Mouse (Mus musculus) heart, adult 2 months (tissue): ENCODE measurements around the gene Lingo3. TPM values are rescaled to one million over a fixed set of nuclear protein-coding genes. Genes with fewer than 3 reads are reported as not detected.

Source experiments
- DNase-seq, 2 experiments: peaks; one replicate each; pipeline ENCODE4 v3.0.0; 2021
- H3K27ac ChIP-seq: fragments of 200-600 bp; 2 replicates; pipeline ENCODE4 v1.8.1; 2022
- H3K27me3 ChIP-seq: fragments of 200-500 bp; 2 replicates; pipeline ENCODE4 v1.6.1; 2012; ENCODE audit warnings: mild to moderate bottlenecking, low read length, inconsistent platforms, mixed read lengths; ENCODE audit not compliant: control insufficient read depth, insufficient read depth
- H3K36me3 ChIP-seq: fragments of 200-500 bp; 2 replicates; pipeline ENCODE4 v1.6.1; 2012; ENCODE audit warnings: low read length, inconsistent platforms; ENCODE audit not compliant: control insufficient read depth, insufficient read depth
- H3K4me1 ChIP-seq: fragments of 200-500 bp; 2 replicates; pipeline ENCODE4 v1.6.1; 2011; ENCODE audit warnings: low read length; ENCODE audit not compliant: control insufficient read depth, insufficient read depth
- H3K4me3 ChIP-seq: fragments of 200-600 bp; 2 replicates; pipeline ENCODE4 v1.8.1; 2022
- H3K79me2 ChIP-seq: fragments of 200-500 bp; replicated peaks from 2 replicates; pipeline ENCODE4 v1.6.1; 2012; ENCODE audit warnings: mild to moderate bottlenecking, inconsistent platforms, low read length, moderate library complexity, mixed read lengths; ENCODE audit not compliant: control insufficient read depth, insufficient read depth
- H3K9ac ChIP-seq: fragments of 200-500 bp; 2 replicates; pipeline ENCODE4 v1.6.1; 2012; ENCODE audit warnings: low read depth, mild to moderate bottlenecking, control low read depth, inconsistent platforms, low read length, mixed read lengths
- CTCF ChIP-seq: fragments of 200-600 bp; IDR thresholded peaks from 2 replicates; pipeline ENCODE4 v1.8.1; 2022; ENCODE audit warnings: antibody characterized with exemption, mild to moderate bottlenecking, moderate library complexity
- EP300 ChIP-seq: fragments of 200-500 bp; IDR thresholded peaks from 2 replicates; pipeline ENCODE4 v1.6.1; 2011; ENCODE audit warnings: low read depth, low read length, control low read depth; ENCODE audit not compliant: insufficient read depth
- POLR2A ChIP-seq: fragments of 200-500 bp; IDR thresholded peaks from 2 replicates; pipeline ENCODE4 v1.6.1; 2011; ENCODE audit warnings: mild to moderate bottlenecking, low read depth, low read length, control low read depth; ENCODE audit not compliant: insufficient read depth
- WGBS: fragments of 180-500 bp; shearing (Covaris S2); methylation state at CpG from one replicate; pipeline ENCODE4 v1.1.7; 2018; 5-methylcytosine and 5-hydroxymethylcytosine counted together
- intact Hi-C: fragments of 180-260 bp; cut with DNase I; formaldehyde crosslinking; loops from one replicate; pipeline ENCODE4 v1.15.1; 2025
- polyA plus RNA-seq: library from polyadenylated mRNA; depleted of rRNA; stranded (reverse); fragments of >200 nt; gene quantifications from 2 replicates; pipeline ENCODE4 v1.2.3, GENCODE M21; 2012
- total RNA-seq, 2 experiments: library from RNA; stranded (reverse); gene quantifications; 2 replicates each; pipeline ENCODE4 v1.2.3; 2021

Lingo3 gene
- total and polyA plus RNA-seq, 3 experiments: 10.7 to 15.8 (median 12.0) TPM

- WGBS: 59% methylated on average over 7 of the region's 7 CpGs
- Histone ChIP-seq H3K36me3 (no peaks in the 10 kb centered on the region), H3K79me2 (no peaks in the 10 kb centered on the region), H3K27me3 (no peaks in the 10 kb centered on the region), H3K9ac (no peak overlapping the region), H3K4me3 (no peak overlapping the region), H3K4me1 (no peaks in the 10 kb centered on the region), H3K27ac (no peak overlapping the region)
- intact Hi-C loops: no loop called here
- TF ChIP-seq POLR2A (no peak), CTCF (peak; percentile 21; the same call in 1 of the 2 replicates), EP300 (no peak)
- DNase-seq: no peak
These were observed 29.0 kb downstream of the Lingo3 start for GRCm38 (mm10) chr10:80814800-80815199.

GRCm38 (mm10) chr10:80813366-80813765 is 30.5 kb downstream of the Lingo3 start, which contains the start of gene Jsrp1:
Gene Jsrp1, minus strand, starts transcription at chr10:80813498.
- intact Hi-C loops: no loop called here
- DNase-seq: no peak

GRCm38 (mm10) chr10:80812391-80813041 is 31.3 kb downstream of the Lingo3 start:
- intact Hi-C loops: no loop called here
- Histone ChIP-seq H3K36me3 (no peaks in the 10 kb centered on the region), H3K4me3 (no peak overlapping the region), H3K79me2 (no peaks in the 10 kb centered on the region), H3K27ac (no peak overlapping the region), H3K27me3 (no peaks in the 10 kb centered on the region), H3K9ac (no peak overlapping the region), H3K4me1 (peaks cover 2% of the 10 kb centered on the region)
- WGBS: 30% methylated on average over 5 of the region's 5 CpGs
- no peak for DNase-seq
- TF ChIP-seq CTCF: no peak
- TF ChIP-seq POLR2A: no peak
- TF ChIP-seq EP300: no peak

More at GRCm38 (mm10) chr10:80813366-80813765, 30.5 kb downstream of the Lingo3 start, which contains the start of gene Jsrp1:
- Histone ChIP-seq H3K4me1 (no peaks in the 10 kb centered on the region), H3K27me3 (no peaks in the 10 kb centered on the region), H3K4me3 (no peak within 1 kb of the TSS), H3K79me2 (no peaks in the 10 kb centered on the region), H3K27ac (no peak within 1 kb of the TSS), H3K36me3 (no peaks in the 10 kb centered on the region), H3K9ac (no peak within 1 kb of the TSS)
- TF ChIP-seq EP300 (no peak), CTCF (no peak), POLR2A (no peak)
- 75% methylated on average over 4 of the region's 4 CpGs for WGBS

- no peak overlapping the region for H3K4me3 ChIP-seq
- no peak overlapping the region for H3K27ac ChIP-seq
- H3K79me2 ChIP-seq: no peaks in the 10 kb centered on the region
- intact Hi-C loops: no loop called here
- no peak overlapping the region for H3K9ac ChIP-seq
- DNase-seq: no peak
- H3K4me1 ChIP-seq: peaks cover 3% of the 10 kb centered on the region
- 12% methylated on average over 20 of the region's 20 CpGs for WGBS
- TF ChIP-seq EP300 (no peak), CTCF (no peak)
- no peaks in the 10 kb centered on the region for H3K36me3 ChIP-seq
- no peaks in the 10 kb centered on the region for H3K27me3 ChIP-seq
These were observed 33.8 kb downstream of the Lingo3 start for GRCm38 (mm10) chr10:80810084-80810483.

- Histone ChIP-seq H3K36me3 (no peaks in the 10 kb centered on the region), H3K27me3 (no peaks in the 10 kb centered on the region), H3K9ac (no peak overlapping the region), H3K27ac (no peak overlapping the region), H3K79me2 (no peaks in the 10 kb centered on the region), H3K4me3 (no peak overlapping the region), H3K4me1 (peaks cover 3% of the 10 kb centered on the region)
- TF ChIP-seq POLR2A (no peak), EP300 (no peak), CTCF (no peak)
- 17% methylated on average over 18 of the region's 18 CpGs for whole genome bisulfite sequencing
- DNase-seq: no peak
- intact Hi-C loops: no loop called here
These were observed 34.7 kb downstream of the Lingo3 start for GRCm38 (mm10) chr10:80808985-80809632.
